Mouse (Mus musculus) urinary bladder, postnatal 4 days (tissue): ENCODE results near the gene Nrg3.
"Not testable (repeated sequence)": the region's sequence is repeated elsewhere in the genome, so short reads cannot be mapped to it uniquely, and the experiment has no call there.

ENCODE experiments used
- DNase-seq, 2 experiments: peaks; one replicate each; pipeline ENCODE4 v3.0.0; 2021 to 2022; ENCODE audit warnings: low spot score in 2 of 2

Nrg3 gene

GRCm38 (mm10) chr14:38628862-38629619 is 843.8 kb downstream of the Nrg3 start:
- no peak for DNase-seq

- DNase-seq: no peak
These were observed 855.9 kb downstream of the Nrg3 start for GRCm38 (mm10) chr14:38616969-38617368.

GRCm38 (mm10) chr14:38597735-38598134 is 875.2 kb downstream of the Nrg3 start:
- DNase-seq: no peak

GRCm38 (mm10) chr14:38594297-38594696 is 878.6 kb downstream of the Nrg3 start:
- DNase-seq: no peak

GRCm38 (mm10) chr14:38576796-38577195 is 896.1 kb downstream of the Nrg3 start:
- DNase-seq: no peak

GRCm38 (mm10) chr14:38568184-38568583 is 904.7 kb downstream of the Nrg3 start:
- DNase-seq: no peak

- no peak for DNase-seq
These were observed 906.7 kb downstream of the Nrg3 start for GRCm38 (mm10) chr14:38566182-38566581.

- no peak for DNase-seq
These were observed 918.3 kb downstream of the Nrg3 start for GRCm38 (mm10) chr14:38554636-38555035.

- DNase-seq: no peak
These were observed 925.6 kb downstream of the Nrg3 start for GRCm38 (mm10) chr14:38547257-38547656.

GRCm38 (mm10) chr14:38535181-38535580 is 937.7 kb downstream of the Nrg3 start:
- no peak for DNase-seq

GRCm38 (mm10) chr14:38533495-38533894 is 939.4 kb downstream of the Nrg3 start:
- no peak for DNase-seq

GRCm38 (mm10) chr14:38516232-38516631 is 956.7 kb downstream of the Nrg3 start:
- no peak for DNase-seq

GRCm38 (mm10) chr14:38509016-38509415 is 963.9 kb downstream of the Nrg3 start:
- DNase-seq: no peak

- no peak for DNase-seq
These were observed 977.9 kb downstream of the Nrg3 start for GRCm38 (mm10) chr14:38494970-38495369.

- no peak for DNase-seq
These were observed 1025.8 kb downstream of the Nrg3 start for GRCm38 (mm10) chr14:38447086-38447485.

GRCm38 (mm10) chr14:38444788-38445187 is 1028.1 kb downstream of the Nrg3 start:
- DNase-seq: no peak

- no peak for DNase-seq
These were observed 1038.9 kb downstream of the Nrg3 start for GRCm38 (mm10) chr14:38433793-38434589.

- DNase-seq: no peak
These were observed 1098.2 kb downstream of the Nrg3 start for GRCm38 (mm10) chr14:38374660-38375059.

GRCm38 (mm10) chr14:38340967-38341366 is 1131.9 kb downstream of the Nrg3 start:
- no peak for DNase-seq

GRCm38 (mm10) chr14:38322841-38323240 is 1150.0 kb downstream of the Nrg3 start:
- DNase-seq: not testable (repeated sequence)

GRCm38 (mm10) chr14:38320619-38321340 is 1152.1 kb downstream of the Nrg3 start:
- DNase-seq: no peak
